Mouse (Mus musculus) bone marrow macrophage, adult 2 months (primary cell): ENCODE measurements around the gene Wfdc12. TPM values are rescaled to one million over a fixed set of nuclear protein-coding genes. Genes with fewer than 3 reads are reported as not detected.

Source experiments
- H3K27ac ChIP-seq: 2 replicates; pipeline ENCODE4 v1.5.1; 2012; ENCODE audit warnings: low read depth, low read length; ENCODE audit not compliant: insufficient read depth
- H3K4me1 ChIP-seq: 2 replicates; pipeline ENCODE4 v1.6.1; 2012; ENCODE audit warnings: low read length; ENCODE audit not compliant: control insufficient read depth, insufficient read depth
- H3K4me3 ChIP-seq: 2 replicates; pipeline ENCODE4 v1.5.1; 2012; ENCODE audit warnings: mild to moderate bottlenecking, low read length, moderate library complexity; ENCODE audit not compliant: insufficient read depth
- CTCF ChIP-seq: IDR thresholded peaks from 2 replicates; pipeline ENCODE4 v1.5.1; 2012; ENCODE audit warnings: low read depth, mild to moderate bottlenecking, low read length, moderate library complexity
- POLR2A ChIP-seq: IDR thresholded peaks from 2 replicates; pipeline ENCODE4 v1.6.1; 2012; ENCODE audit warnings: mild to moderate bottlenecking, low read depth, low read length, borderline replicate concordance
- polyA plus RNA-seq: library from polyadenylated mRNA; stranded (reverse); fragments of >200 nt; gene quantifications from 2 replicates; pipeline ENCODE4 v1.2.4, GENCODE M21; 2012; ENCODE audit not compliant: missing spikeins, insufficient read depth, insufficient read length

Gene Wfdc12
- polyA plus RNA-seq, 1 experiment = not detected

DNA sequence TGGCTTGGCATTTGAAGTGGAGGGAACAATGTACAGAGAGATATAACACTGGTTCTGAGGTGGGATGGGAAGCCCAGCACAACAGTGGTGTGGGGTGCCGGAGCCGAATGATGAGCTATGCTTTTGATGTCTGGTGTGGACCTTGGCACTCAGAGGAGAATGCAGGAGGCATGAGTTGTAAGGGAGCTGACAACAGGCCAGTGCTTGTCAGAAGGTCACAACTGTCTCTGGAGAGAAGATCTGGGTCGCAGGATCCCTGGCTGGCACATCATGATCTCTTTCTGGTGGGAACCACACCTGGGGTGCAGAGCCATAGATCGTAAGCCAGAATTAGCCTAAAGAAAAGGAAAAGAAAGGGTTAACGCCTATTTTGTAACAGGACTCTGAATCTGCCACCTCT is 12.6 kb downstream of the Wfdc12 start:
- TF ChIP-seq POLR2A = no peak
- no peak overlapping the region for H3K4me3 ChIP-seq
- H3K4me1 ChIP-seq = no peaks in the 10 kb centered on the region
- no peak overlapping the region for H3K27ac ChIP-seq

DNA sequence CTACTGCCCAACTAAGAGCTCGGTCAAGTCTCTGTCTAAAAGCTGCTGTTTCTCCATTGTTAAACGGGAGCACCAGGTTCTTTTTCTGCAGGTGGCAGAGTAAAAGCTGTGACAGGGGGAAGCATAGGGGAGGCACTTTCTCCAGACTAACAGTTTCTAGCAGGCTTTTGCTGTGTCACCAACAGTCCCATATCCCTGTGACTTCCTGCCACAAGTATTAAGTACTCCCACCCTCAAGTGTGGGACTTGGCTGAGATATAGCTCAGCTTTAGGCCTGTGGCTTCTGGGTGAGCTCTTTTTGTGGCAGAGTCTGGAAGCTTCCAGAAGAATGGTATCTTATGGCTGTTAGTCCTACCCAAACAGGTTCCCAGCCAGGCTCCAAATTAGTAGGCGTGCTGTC is 14.6 kb downstream of the Wfdc12 start:
- H3K4me1 ChIP-seq = no peaks in the 10 kb centered on the region
- no peak overlapping the region for H3K4me3 ChIP-seq
- no peak for TF ChIP-seq CTCF
- TF ChIP-seq POLR2A = no peak
- H3K27ac ChIP-seq = no peak overlapping the region

DNA sequence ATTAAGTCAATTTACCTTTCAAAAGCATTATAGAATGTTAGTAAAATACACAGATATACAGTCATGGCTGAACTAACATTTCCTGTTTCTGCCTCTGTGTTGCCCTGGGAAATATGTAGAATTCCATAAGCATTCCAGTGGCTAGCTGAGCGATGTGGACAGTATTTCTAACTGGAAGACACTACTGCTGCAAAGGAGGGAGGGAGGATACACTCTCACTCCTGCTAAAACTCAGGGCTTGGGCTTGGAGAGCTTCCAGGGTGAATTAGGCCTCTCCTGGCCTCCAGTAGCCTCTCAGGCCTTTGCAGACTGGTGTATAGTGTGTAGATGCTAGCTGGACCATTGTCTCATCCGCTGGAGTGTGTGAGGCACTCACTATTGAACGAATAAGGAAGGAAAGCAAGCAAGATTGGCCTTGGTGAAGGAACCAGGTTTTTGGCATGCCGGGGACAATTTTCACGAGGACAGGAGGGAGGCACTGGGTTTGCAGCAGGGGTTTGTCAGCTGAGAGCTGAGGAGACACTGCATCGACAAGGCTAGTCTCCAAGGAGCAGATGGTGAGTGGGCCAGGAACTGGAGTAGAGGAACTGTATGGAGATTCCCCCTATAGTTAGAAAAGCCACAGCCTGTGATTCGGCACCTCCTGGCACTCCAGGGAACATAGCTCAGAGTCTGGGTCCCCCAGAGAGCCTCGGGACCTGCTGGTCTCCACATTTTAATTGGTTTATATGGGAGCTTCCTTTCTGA is 15.6 kb downstream of the Wfdc12 start:
- TF ChIP-seq POLR2A = no peak
- no peak overlapping the region for H3K27ac ChIP-seq

DNA sequence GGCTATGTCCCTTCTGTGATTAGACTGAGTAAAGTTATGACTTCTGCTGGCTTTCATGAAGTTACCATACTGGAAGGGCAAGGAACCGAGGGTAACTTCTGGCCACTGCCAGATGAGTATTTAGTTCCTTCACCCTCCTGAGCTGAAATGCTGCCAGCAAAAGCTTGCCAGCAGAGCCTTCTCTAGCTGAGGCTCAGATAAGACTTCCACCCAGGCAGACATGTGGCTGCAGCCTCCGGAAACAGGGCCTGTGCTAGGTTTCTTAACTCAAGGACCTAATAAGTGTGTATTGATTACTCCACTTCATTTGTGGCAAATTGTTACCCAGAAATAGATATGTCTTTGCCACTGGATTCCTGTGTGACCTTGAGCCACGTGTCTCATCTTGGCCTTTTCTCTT is 17.0 kb downstream of the Wfdc12 start:
- TF ChIP-seq CTCF = no peak
- TF ChIP-seq POLR2A = no peak
- H3K27ac ChIP-seq = no peak overlapping the region
- H3K4me3 ChIP-seq = no peak overlapping the region
- no peaks in the 10 kb centered on the region for H3K4me1 ChIP-seq

More for the DNA sequence above, 15.6 kb downstream of the Wfdc12 start:
- Histone ChIP-seq H3K4me3 (no peak overlapping the region), H3K4me1 (no peaks in the 10 kb centered on the region)

DNA sequence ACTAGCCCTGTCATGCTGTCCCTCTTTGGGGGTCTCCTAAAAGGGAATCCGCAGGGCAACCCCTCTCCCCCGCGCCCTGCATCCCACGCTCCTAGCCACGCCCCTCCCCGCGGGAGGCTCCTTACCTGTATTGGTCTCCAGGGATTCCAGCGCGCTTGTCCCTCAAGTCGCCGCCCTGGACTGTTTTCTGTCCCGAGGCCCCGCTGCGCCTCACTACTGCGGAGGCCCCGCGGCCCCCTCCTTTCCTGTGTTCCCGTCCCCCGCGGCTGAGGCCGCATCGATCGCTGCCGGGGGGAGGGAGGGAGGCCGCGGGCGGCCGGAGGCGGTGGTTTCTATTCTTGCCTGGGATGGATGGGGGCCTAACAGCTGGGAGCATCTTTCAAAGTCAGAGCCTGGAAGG is 19.5 kb downstream of the Wfdc12 start, which contains the start of gene Kcns1:
TSS of gene Kcns1 (minus strand) at position 212 of the 400 bp plus-strand sequence.
- no peak within 1 kb of the TSS for H3K4me3 ChIP-seq
- TF ChIP-seq POLR2A (no peak), CTCF (no peak)
- H3K4me1 ChIP-seq = no peaks in the 10 kb centered on the region
- no peak within 1 kb of the TSS for H3K27ac ChIP-seq

DNA sequence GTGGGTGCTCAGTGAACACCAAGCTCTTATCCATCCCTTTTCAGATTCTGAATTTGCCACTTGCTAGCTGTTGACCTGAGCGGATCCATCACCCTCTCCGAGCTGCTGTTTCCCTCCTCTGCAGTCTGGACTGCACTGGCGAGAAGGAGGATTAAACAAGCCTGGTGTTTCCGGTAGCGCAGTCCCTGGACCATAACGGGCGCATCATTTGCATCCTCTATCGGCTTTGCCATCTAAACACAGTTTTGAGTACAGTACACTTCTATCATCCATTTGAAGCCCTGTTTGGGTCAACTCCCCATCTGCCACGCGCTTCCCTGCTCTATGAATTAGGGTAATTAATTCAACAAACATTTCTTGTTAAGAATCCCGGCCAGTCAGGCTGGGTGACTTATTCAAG is 20.1 kb downstream of the Wfdc12 start:
- H3K27ac ChIP-seq = no peak overlapping the region
- H3K4me1 ChIP-seq = no peaks in the 10 kb centered on the region
- TF ChIP-seq CTCF = no peak
- no peak for TF ChIP-seq POLR2A
- H3K4me3 ChIP-seq = no peak overlapping the region

DNA sequence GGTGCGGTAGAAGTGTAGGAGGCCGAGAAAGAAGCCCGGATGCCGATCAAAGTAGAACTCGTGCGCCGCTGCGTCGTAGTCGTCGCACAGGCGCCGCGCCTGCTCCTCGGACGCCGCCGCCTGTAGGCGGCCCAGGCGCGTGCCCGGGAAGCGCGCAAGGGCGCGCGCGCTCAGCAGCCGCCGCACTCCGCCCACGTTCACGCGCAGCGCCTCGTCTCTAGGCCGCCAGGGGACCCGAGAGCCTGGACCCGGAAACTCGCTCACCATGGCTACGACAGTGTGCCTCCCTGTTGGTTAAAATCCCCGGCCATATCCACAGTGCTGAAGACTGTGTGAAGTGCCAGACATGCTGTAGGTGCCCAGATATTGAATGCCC is 21.8 kb downstream of the Wfdc12 start:
- Histone ChIP-seq H3K4me3 (no peak overlapping the region), H3K27ac (no peak overlapping the region), H3K4me1 (no peaks in the 10 kb centered on the region)
- TF ChIP-seq POLR2A (no peak), CTCF (no peak)

DNA sequence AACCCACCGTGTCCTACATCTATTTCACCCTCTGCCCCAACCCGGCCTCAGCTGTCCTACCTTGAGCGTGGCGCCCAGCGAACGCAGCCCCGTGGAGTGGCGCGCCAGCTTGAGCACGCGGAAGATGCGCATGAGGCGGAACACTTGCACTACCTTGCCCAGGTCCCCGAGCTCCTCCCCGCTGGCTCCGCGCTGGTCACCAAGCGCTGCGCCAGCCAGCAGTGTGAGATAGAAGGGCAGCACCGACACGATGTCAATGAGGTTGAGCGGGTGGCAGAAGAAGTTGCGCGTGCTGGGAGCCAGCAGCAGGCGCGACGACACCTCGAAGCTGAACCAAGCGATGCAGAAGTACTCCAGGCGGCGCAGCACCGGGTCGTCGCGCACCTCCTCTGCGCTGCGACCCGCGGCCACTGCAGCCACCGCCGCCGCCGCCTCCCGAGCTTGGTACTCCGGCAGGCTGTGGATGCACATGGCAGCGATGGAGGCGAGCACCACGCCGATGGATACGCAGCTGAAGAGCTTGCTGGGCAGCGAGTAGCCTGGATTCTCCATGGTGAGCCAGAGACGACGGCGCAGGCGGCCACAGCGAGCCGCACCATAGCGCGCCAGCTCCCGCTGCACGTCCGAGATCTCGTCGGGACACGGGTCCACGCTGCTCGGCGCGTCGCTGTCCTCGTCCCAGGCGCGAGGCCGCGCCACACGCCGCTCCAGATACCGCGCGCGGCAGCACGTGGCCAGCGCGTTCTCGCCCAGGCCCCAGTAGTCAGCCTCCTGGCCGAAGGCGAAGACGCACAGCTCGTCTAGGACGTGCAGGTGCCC is 22.4 kb downstream of the Wfdc12 start:
- Histone ChIP-seq H3K4me1 (no peaks in the 10 kb centered on the region), H3K27ac (no peak overlapping the region), H3K4me3 (no peak overlapping the region)
- TF ChIP-seq POLR2A (no peak), CTCF (no peak)

DNA sequence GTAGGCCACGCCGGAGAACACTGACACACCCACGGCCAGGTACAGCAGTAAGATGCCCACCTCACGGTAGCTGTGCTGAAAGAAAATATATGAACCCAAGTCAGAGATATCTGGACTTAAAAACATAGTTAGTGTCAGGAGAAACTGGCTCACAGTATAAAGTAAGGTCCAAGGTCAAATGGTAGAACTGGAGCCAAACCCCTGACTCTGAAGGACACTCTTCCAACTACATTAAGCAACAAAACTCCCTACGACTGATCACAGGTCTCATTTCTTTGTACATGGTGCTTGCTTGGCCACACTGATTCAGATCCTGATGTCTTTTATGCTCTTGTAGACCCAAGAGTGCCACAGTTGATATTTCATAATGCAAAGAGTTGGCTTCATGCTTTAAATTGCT is 25.5 kb downstream of the Wfdc12 start:
- no peaks in the 10 kb centered on the region for H3K4me1 ChIP-seq
- no peak overlapping the region for H3K4me3 ChIP-seq
- TF ChIP-seq POLR2A = no peak
- H3K27ac ChIP-seq = no peak overlapping the region

DNA sequence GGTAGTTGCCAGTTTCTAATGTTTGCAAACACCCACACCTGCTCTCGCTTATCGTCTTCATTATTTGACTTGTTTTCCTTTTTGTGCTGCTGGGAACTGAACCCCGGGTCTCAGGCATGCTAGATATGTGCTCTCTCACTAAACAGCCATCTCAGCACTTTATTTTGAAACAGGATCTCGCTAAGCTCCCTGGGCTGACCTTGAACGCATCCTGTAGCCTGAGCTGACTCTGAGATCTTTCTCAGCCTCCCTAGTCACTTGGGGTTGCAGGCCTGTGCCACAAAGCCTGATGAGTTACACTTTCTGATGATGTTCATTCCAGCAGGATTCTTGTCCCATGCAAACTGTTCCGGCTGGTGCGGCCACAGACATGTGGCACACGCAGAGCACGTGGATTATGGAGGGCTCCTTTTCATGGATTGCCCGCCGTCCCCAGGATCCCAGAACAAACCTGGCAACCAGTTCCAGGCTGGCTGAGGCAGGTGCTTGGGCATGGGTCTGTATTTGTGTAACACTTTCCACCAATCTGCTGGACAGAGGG is 28.8 kb downstream of the Wfdc12 start:
- Histone ChIP-seq H3K27ac (no peak overlapping the region), H3K4me3 (no peak overlapping the region), H3K4me1 (no peaks in the 10 kb centered on the region)
- TF ChIP-seq CTCF = no peak
- no peak for TF ChIP-seq POLR2A
